Mouse (Mus musculus) intestine, embryonic 16.5 days (tissue): ENCODE measurements around the gene C2. TPM values are rescaled to one million over a fixed set of nuclear protein-coding genes. Genes with fewer than 3 reads are reported as not detected.
A peak's percentile ranks its signal among the peaks of the same experiment; 100 is the strongest.
"Not testable (repeated sequence)": the region's sequence is repeated elsewhere in the genome, so short reads cannot be mapped to it uniquely, and the experiment has no call there.

Source experiments
- ATAC-seq: fragments of 200-750 bp; cut with Nextera tagmentation; 2 replicates; pipeline ENCODE4 v1.8.0; 2017; ENCODE audit warnings: moderate TSS enrichment, moderate library complexity
- H3K27ac ChIP-seq: fragments of 300-500 bp; sonication (generic); 2 replicates; pipeline ENCODE4 v1.5.1; 2014; ENCODE audit warnings: mild to moderate bottlenecking, low read length
- H3K27me3 ChIP-seq: fragments of 300-500 bp; sonication (generic); replicated peaks from 2 replicates; pipeline ENCODE4 v1.6.1; 2014; ENCODE audit warnings: low read length, control low read depth, mixed read lengths; ENCODE audit not compliant: control insufficient read depth, insufficient read depth
- H3K36me3 ChIP-seq: fragments of 300-500 bp; sonication (generic); 2 replicates; pipeline ENCODE4 v1.6.1; 2014; ENCODE audit warnings: low read length, control low read depth; ENCODE audit not compliant: control insufficient read depth, insufficient read depth
- H3K4me1 ChIP-seq: fragments of 300-500 bp; sonication (generic); 2 replicates; pipeline ENCODE4 v1.6.1; 2014; ENCODE audit warnings: low read length, control low read depth, mixed read lengths; ENCODE audit not compliant: control insufficient read depth, insufficient read depth
- H3K4me2 ChIP-seq: fragments of 300-500 bp; sonication (generic); 2 replicates; pipeline ENCODE4 v1.6.1; 2014; ENCODE audit warnings: low read depth, low read length, control low read depth
- H3K4me3 ChIP-seq: fragments of 300-500 bp; sonication (generic); 2 replicates; pipeline ENCODE4 v1.5.1; 2014; ENCODE audit warnings: mild to moderate bottlenecking, low read length
- H3K9ac ChIP-seq: fragments of 300-500 bp; sonication (generic); 2 replicates; pipeline ENCODE4 v1.6.1; 2014; ENCODE audit warnings: low read depth, low read length
- H3K9me3 ChIP-seq: fragments of 300-500 bp; sonication (generic); 2 replicates; pipeline ENCODE4 v1.6.1; 2016; ENCODE audit warnings: low read length, control low read depth; ENCODE audit not compliant: control insufficient read depth
- WGBS: fragments of 180-500 bp; shearing (Covaris S2); extraction: QIAGEN DNeasy Blood & Tissue Kit; methylation state at CpG from one replicate; pipeline ENCODE4 v1.1.7; 2014; 5-methylcytosine and 5-hydroxymethylcytosine counted together
- microRNA-seq: library from miRNA; unstranded; fragments of <30 nt; microRNA quantifications from one replicate; pipeline ENCODE4, GENCODE M21; 2016
- polyA plus RNA-seq: library from polyadenylated mRNA; unstranded; fragments of >200 nt; fragmentation: Nextera tagmentation; extraction: Ambion mirVana; gene quantifications from 2 replicates; pipeline ENCODE4 v1.2.1, GENCODE M21; 2015

The C2 gene
- polyA plus RNA-seq, 1 experiment from 2014 or later = 26.5 TPM

DNA sequence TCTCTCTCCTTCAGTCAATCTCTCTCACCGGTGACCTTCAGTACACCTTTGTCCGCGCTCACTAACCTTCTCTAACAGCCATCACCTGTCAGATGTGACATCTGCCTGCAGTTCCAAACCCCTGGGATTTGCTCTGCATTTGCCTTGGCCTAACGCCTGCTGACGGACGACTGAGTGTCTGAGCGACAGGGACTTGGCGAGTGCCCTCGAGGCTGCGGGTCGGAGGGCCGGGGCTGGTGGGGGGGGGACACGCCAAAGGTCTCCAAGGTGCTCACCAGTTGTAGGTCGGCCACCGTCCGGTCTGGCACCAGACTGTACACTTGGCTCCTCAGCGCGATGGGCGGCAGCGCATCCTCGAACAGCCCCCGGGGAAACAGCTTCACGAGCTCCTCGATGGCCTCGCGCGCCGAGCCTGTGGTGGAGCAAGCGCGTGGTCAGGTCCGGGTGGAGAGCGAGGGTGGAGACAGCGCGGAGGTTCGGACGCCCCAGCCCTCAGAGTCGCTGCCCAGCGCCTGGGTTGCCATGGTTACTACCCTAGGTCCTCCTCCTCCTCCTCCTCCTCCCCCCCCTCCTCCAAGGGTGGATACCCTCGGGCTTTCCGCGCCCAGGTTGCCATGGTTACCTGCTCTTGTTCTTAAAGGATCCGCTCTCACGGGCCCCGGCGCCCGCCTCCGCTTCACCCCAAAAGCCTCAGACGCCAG lies 61.8 kb downstream of the C2 start:
- Histone ChIP-seq H3K9me3 (no peaks in the 10 kb centered on the region), H3K27ac (peak overlapping the region; percentile 63; the same call in 1 of the 2 replicates), H3K27me3 (no peaks in the 10 kb centered on the region), H3K4me2 (peak overlapping the region; percentile 72), H3K4me3 (peak overlapping the region; percentile 82), H3K9ac (peak overlapping the region; percentile 84), H3K36me3 (peaks cover 19% of the 10 kb centered on the region), H3K4me1 (peaks cover 13% of the 10 kb centered on the region)
- ATAC-seq = peak; percentile 80
- 3% methylated on average over 48 of the region's 48 CpGs for WGBS

DNA sequence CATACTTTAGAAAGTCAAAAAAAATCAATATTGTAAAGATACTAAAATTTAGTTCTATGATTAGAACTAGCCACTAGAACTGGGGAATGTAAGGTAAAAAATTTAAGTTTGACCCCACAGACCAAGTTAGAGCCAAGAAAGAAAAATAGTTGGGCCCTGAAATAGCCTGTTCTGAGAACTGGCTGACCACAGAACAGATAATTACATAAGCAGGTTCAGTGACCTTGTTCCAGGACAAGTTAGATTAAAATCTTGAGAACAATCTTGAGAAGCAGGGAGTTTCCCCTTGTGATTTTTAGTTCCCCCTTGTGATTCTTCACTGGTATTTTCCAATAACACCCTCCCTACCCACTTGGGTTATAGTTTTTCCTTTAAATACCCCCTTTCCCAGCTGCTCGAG lies 67.3 kb downstream of the C2 start:
- 90% methylated on average over 1 of the region's 1 CpGs for WGBS
- not testable (repeated sequence) for ATAC-seq, H3K27me3 ChIP-seq, H3K4me3 ChIP-seq, H3K9me3 ChIP-seq, H3K4me2 ChIP-seq, H3K9ac ChIP-seq, H3K27ac ChIP-seq, H3K4me1 ChIP-seq
- peaks cover 16% of the 10 kb centered on the region for H3K36me3 ChIP-seq

DNA sequence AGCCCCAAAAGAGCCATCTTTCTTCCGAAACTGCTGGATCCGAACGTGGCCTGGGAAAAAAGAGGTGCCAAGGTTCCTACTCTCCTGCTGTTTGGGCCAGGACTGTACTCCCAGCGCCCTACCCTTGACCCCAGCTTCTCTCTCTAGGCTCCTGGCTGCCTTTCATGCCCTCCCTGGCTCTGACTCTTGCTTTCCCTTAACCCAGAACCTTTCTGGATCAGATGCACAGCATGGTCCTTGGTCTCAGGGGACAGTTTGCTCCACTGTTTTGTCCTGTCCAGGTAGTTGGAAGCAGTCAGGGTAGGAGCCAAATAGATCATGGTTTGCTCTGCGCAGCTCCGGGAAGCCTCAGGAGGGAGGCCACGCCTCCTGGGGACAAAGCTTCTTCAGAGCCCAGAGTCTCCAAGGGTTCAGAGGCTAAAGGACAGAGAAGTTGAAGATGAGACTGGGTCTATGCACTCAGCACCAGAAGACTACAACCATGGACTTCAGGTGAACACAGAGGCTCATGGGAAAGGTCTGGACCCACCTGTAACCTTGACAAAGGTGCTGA lies 83.2 kb downstream of the C2 start:
- Histone ChIP-seq H3K36me3 (no peaks in the 10 kb centered on the region), H3K9me3 (no peaks in the 10 kb centered on the region), H3K4me2 (no peak overlapping the region), H3K9ac (no peak overlapping the region), H3K4me3 (no peak overlapping the region), H3K27me3 (no peaks in the 10 kb centered on the region), H3K27ac (no peak overlapping the region), H3K4me1 (0 out of 2 replicates have a peak, but pooled peaks cover 3% of the 10 kb centered on the region)
- 77% methylated on average over 7 of the region's 7 CpGs for WGBS
- no peak for ATAC-seq

DNA sequence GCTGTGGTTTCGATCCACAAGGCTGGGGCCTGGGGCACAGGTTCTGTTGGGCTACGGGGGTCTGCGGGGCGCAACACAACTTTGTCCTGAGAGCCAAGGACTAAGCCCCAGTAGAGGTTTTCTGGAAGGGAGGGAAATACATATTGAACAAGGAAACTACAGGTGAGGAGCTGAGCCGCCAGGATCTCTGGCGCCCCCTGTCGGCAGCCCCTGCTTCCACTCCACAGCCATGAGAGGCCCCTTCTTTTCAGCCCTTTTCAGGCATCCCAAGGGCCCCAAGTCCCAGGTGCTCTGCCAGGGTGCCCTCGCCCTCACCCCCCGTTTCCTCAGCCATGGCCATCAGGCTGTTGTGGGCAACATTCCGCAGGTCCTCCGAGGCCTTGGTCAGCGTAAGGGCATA lies 84.3 kb downstream of the C2 start:
- H3K4me3 ChIP-seq, H3K9me3 ChIP-seq, H3K36me3 ChIP-seq, H3K27me3 ChIP-seq, H3K9ac ChIP-seq, H3K4me1 ChIP-seq, ATAC-seq, H3K4me2 ChIP-seq, H3K27ac ChIP-seq: not testable (repeated sequence)
- 67% methylated on average over 11 of the region's 12 CpGs for WGBS

Small RNAs within 50 kb of the gene (microRNA-seq; reads per million reads assigned to microRNA genes)
- gene Mir6970 = 0.68 reads per million
- gene Mir6971 = 2.7 reads per million, percentile 6 among the genes with 10 or more reads in this experiment
- gene Mir6972 = not detected

Other genes starting within 250 kb of the C2 start
- gene Tnxb, start 227.7 kb downstream of the C2 start, polyA plus RNA-seq = 1.1 TPM in 2 replicates
- 0.83 and 0.92 TPM in 2 replicates for gene C4b, start 154.4 kb downstream of the C2 start, polyA plus RNA-seq
- gene Cyp21a1, start 93.7 kb downstream of the C2 start, polyA plus RNA-seq = 0.06 and 15.4 TPM in 2 replicates
- gene Stk19, start 61.3 kb downstream of the C2 start, polyA plus RNA-seq = 24.0 and 26.5 TPM in 2 replicates
- 53.6 and 59.0 TPM in 2 replicates for gene Dxo, start 61.2 kb downstream of the C2 start, polyA plus RNA-seq
- gene Skiv2l, start 48.1 kb downstream of the C2 start, polyA plus RNA-seq = 39.2 and 44.9 TPM in 2 replicates
- gene Nelfe, start 47.9 kb downstream of the C2 start, polyA plus RNA-seq = 104 TPM in 2 replicates
- gene Cfb, start 35.7 kb downstream of the C2 start, polyA plus RNA-seq = 95.8 and 107 TPM in 2 replicates
- gene Zbtb12, start 18.8 kb downstream of the C2 start, polyA plus RNA-seq = 1.5 and 1.7 TPM in 2 replicates
- gene Gm20547, start 16.2 kb downstream of the C2 start, polyA plus RNA-seq = not detected in 2 replicates
- 59.8 and 61.9 TPM in 2 replicates for gene Ehmt2, start 204 bp upstream of the C2 start, polyA plus RNA-seq
- gene Slc44a4, start 16.2 kb upstream of the C2 start, polyA plus RNA-seq = 108 and 134 TPM in 2 replicates
- 226 and 301 TPM in 2 replicates for gene Neu1, start 33.0 kb upstream of the C2 start, polyA plus RNA-seq
- 0.22 and 0.24 TPM in 2 replicates for gene Hspa1b, start 61.0 kb upstream of the C2 start, polyA plus RNA-seq
- gene Gm20481, start 71.6 kb upstream of the C2 start, polyA plus RNA-seq = not detected in 2 replicates
- gene Hspa1a, start 73.9 kb upstream of the C2 start, polyA plus RNA-seq = 6.3 and 6.6 TPM in 2 replicates
- gene Hspa1l, start 74.4 kb upstream of the C2 start, polyA plus RNA-seq = 0.38 and 0.57 TPM in 2 replicates
- 159 and 181 TPM in 2 replicates for gene Lsm2, start 83.6 kb upstream of the C2 start, polyA plus RNA-seq
- gene Vars, start 102.7 kb upstream of the C2 start, polyA plus RNA-seq = 112 and 119 TPM in 2 replicates
- 0.18 and 0.27 TPM in 2 replicates for gene Vwa7, start 118.3 kb upstream of the C2 start, polyA plus RNA-seq
- 11.3 TPM in 2 replicates for gene Sapcd1, start 129.8 kb upstream of the C2 start, polyA plus RNA-seq
- 3.6 and 4.4 TPM in 2 replicates for gene Msh5, start 148.5 kb upstream of the C2 start, polyA plus RNA-seq
- gene Clic1, start 151.7 kb upstream of the C2 start, polyA plus RNA-seq = 405 and 416 TPM in 2 replicates
- gene Ddah2, start 160.8 kb upstream of the C2 start, polyA plus RNA-seq = 146 and 170 TPM in 2 replicates
- 0.24 TPM in 1 of 2 replicates, not detected in the other for gene Ly6g6c, start 167.1 kb upstream of the C2 start, polyA plus RNA-seq
- 0.37 and 0.40 TPM in 2 replicates for gene Mpig6b, start 167.9 kb upstream of the C2 start, polyA plus RNA-seq
- gene Ly6g6e, start 178.6 kb upstream of the C2 start, polyA plus RNA-seq = 3.4 and 3.8 TPM in 2 replicates
- 4.3 and 5.6 TPM in 2 replicates for gene Ly6g6d, start 179.8 kb upstream of the C2 start, polyA plus RNA-seq
- 0.16 and 0.23 TPM in 2 replicates for gene Ly6g6f, start 187.3 kb upstream of the C2 start, polyA plus RNA-seq
- 107 and 108 TPM in 2 replicates for gene Abhd16a, start 191.0 kb upstream of the C2 start, polyA plus RNA-seq
- not detected in 2 replicates for gene Ly6g5c, start 210.0 kb upstream of the C2 start, polyA plus RNA-seq
- gene Ly6g5b, start 217.2 kb upstream of the C2 start, polyA plus RNA-seq = 0.56 and 0.66 TPM in 2 replicates
- 16.8 and 21.3 TPM in 2 replicates for gene Gpank1, start 223.2 kb upstream of the C2 start, polyA plus RNA-seq
- gene Csnk2b, start 223.8 kb upstream of the C2 start, polyA plus RNA-seq = 246 and 254 TPM in 2 replicates
- gene D17H6S53E, start 228.1 kb upstream of the C2 start, polyA plus RNA-seq = 15.4 and 18.3 TPM in 2 replicates
- 9.4 and 20.2 TPM in 2 replicates for gene Apom, start 233.8 kb upstream of the C2 start, polyA plus RNA-seq
- gene Bag6, start 236.9 kb upstream of the C2 start, polyA plus RNA-seq = 37.5 and 41.3 TPM in 2 replicates